Mouse (Mus musculus): ENCODE results near the gene Cbwd1. TPM values are rescaled to one million over a fixed set of nuclear protein-coding genes. Genes with fewer than 3 reads are reported as not detected.

Gene Cbwd1
- polyA plus RNA-seq (2012; rRNA removed): 12.2 and 13.7 TPM in 2 replicates

DNA sequence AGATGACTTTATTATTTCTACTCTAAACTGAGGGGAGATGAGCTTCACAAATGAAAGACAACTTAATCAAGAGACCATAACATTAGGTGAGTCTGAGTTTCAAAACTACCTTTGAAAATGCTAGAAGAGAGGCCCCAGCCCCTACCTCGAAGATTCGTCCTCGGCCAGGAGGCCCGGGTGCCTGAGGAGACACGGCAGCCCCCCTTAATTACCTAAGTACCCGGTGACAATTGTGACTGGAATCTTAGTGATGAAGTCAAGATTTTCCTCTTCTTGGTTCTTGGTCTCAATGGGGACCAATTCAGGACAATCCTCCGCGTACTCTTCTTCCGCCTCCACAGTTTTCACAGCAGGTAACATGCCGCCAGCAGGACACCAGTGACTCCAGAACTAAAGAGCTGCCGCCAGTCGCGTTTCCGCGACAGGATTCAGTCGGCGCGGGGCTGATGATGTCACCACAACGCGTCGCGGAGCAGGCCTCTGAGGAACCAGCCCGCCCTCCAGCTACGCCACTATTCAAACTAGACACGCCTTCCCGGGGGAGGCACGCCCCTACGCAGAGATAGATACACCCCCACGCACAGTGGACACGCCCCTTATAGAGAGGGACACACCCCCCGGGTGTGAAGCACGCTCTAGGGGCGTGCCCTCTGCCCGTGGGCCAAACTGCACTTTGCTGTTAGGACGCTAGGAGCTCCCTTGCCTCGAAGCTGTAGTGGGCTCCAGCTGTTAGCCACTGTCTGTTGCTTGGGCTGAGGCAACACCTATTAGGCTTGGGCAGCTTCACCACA, at the start of gene Cbwd1:
TSS of gene Cbwd1 (minus strand) at position 439 of the 791 bp plus-strand sequence.
- peak; percentile 91 for DNase-seq (ENCODE audit: low spot score)

DNA sequence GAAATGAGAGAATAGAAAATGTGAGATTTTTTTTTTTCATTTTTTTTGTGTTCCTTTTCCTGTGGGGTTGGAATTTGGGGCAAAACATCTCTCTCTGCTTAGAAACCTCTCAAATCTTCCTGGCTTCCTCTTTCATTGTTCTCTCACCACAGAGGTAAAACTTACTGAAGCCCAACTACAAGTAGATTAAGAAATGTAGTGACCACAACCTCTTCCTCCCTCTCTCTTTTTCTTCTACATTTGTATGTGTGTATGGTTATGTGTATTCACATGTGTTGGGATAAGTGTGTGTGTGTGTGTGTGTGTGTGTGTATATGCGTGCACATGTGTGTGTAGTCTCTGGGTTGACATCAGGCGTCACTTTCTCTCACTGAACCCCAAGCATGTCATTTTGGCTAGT, 47.1 kb upstream of the Cbwd1 start:
- no peak for DNase-seq (ENCODE audit: low spot score)

DNA sequence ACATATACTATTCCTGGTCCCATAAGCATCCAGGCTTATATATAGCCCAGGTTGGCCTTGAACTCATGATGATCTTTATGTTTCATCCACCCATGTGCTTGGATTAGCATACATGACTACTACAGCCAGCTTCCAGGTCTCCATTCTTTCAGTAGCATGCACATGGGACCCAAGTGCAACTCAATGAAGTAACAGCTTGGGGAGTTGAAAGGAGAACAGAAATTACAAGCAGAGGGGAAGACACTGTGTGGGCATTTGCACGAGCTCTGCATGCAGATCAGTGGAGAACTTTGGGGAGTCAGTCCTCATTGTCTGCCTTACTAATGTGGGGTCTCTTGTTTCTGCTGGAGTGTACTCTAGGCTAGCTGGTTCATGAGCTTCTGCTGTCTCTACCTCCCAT, 45.3 kb upstream of the Cbwd1 start:
- DNase-seq (ENCODE audit: low spot score): no peak

- no peak for DNase-seq (ENCODE audit: low spot score)
Measured at GRCm38 (mm10) chr19:25003810-25004209, 42.4 kb upstream of the Cbwd1 start.

DNA sequence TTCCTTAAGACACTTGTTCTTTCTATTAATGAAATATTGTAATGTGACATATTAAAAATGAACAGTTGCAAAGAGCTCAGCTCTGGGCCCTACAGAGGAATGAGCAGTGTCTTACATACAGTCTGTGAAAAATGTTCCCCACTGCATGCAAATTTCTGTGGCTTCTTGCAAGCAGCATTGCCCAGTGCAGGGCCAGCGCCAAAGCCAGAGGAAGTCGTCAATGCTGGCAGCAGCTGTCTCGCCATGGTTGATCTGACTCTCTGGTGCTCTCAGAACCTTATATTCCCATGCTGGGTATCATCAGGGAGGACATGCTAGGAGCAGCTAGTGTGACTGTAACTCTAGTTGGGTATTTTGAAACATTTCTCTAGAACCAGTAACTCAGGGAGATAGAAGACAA, 41.4 kb upstream of the Cbwd1 start:
- no peak for DNase-seq (ENCODE audit: low spot score)

DNA sequence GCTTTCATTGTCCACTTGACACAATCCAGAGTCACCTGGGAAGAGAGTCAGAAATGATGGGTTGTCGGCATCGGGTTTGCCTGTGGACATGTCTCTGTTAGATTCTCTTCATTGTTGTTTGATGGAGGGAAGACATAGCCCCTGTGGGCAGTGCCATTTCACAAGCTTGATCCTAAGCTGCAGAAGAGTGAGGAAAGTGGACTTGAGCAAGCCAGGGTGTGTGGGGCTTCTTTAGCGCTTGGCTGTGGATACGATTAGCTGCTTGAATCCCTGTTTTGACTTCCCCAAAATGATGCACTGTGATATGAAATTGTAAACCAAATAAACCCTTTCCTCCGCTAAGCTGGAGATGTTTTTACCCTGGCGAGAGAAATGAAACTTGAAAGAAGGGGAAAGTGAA, 40.6 kb upstream of the Cbwd1 start:
- no peak for DNase-seq (ENCODE audit: low spot score)

- no peak for DNase-seq (ENCODE audit: low spot score)
Measured at GRCm38 (mm10) chr19:25000153-25000552, 38.7 kb upstream of the Cbwd1 start.

- peak; percentile 79 for DNase-seq (ENCODE audit: low spot score)
Measured at GRCm38 (mm10) chr19:24999201-24999886, 37.9 kb upstream of the Cbwd1 start, which contains the start of gene Dock8. Dock8 (plus strand) TSS chr19:24999534.

GRCm38 (mm10) chr19:24998561-24998960, 37.2 kb upstream of the Cbwd1 start:
- no peak for DNase-seq (ENCODE audit: low spot score)

- DNase-seq (ENCODE audit: low spot score): no peak
Measured at GRCm38 (mm10) chr19:24996815-24997704, 35.6 kb upstream of the Cbwd1 start.

GRCm38 (mm10) chr19:24994900-24995299, 33.5 kb upstream of the Cbwd1 start:
- DNase-seq (ENCODE audit: low spot score): no peak

DNA sequence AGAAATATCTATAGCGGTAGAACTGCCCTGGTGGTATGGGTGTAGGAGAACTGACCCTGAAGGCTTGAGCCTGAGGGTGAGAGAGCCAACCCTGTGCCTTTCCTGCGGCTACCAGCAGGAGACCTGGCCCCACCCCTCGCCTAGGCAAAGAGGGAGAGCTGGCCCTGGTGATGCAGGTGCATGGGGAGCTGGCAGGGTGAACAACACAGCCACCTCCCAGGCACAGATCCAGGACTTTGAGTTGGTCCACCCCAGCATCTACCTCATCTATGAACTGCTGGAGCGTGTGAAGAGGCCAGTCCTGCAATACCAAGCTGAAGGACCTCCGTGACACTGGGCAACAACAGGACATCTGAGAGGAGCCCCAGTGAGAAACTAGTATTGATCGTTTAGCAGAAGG, 32.1 kb upstream of the Cbwd1 start:
- no peak for DNase-seq (ENCODE audit: low spot score)

- DNase-seq (ENCODE audit: low spot score): no peak
Measured at GRCm38 (mm10) chr19:24990138-24990822, 28.9 kb upstream of the Cbwd1 start.

- no peak for DNase-seq (ENCODE audit: low spot score)
Measured at GRCm38 (mm10) chr19:24988831-24989230, 27.4 kb upstream of the Cbwd1 start.

DNA sequence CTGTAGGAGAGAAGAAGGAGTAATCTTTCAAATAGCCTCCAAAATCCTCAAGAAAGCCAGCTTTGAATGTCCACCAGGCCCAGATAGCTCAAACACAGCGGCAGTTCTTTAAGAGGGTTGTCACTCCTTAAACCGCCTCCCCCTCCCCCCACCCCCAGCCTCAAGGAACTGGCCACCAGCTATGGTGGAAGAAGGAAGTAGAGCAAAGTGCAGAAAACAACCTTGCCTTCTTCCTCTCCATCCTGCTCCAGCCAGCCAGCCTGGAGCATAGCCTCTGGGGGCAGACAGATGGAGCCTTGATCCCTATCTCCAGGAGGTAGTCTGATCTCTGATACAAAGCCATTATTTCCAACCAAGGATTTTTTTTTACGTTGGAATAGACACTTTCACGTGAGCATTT, 25.9 kb upstream of the Cbwd1 start:
- DNase-seq (ENCODE audit: low spot score): no peak

DNA sequence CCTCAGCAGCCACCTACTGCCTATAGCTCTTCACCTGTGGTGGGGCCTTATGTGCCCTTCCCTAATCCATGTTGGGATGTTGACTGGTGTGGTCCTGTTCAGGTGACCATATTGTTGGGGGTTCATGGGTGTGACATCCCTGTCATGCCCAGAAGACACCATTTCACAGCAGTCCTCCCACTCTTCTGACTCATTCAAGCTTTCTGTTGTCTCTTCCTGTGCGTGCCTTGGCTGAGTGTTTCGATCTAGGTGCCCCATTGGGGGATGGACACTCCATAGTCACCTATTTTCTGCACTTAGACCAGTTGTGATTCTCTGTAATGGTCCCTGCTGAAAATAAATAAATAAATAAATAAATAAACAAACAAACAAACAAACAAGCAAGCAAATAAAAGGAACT, 23.6 kb upstream of the Cbwd1 start:
- no peak for DNase-seq (ENCODE audit: low spot score)

- DNase-seq (ENCODE audit: low spot score): no peak
Measured at GRCm38 (mm10) chr19:24983857-24984498, 22.6 kb upstream of the Cbwd1 start.

- no peak for DNase-seq (ENCODE audit: low spot score)
Measured at GRCm38 (mm10) chr19:24983050-24983449, 21.6 kb upstream of the Cbwd1 start.

DNA sequence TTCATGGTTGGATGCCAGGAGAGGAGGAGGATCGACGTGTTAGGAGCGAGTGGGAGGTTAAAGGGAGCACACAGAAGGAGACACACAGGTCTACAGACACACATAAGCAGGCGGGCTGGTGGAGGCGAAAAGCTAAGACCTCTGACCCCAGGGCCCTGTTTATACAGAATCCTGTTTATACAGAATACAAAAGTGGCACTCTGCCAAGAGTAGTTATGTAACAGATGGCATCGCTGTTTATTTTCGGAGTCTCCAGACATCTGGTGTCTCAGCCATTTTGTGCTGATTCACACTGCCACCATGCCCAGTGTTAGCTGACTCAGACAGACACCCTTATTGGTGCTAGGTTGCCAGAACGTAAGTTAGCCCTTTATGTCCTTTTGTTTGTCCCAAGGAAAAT, 19.9 kb upstream of the Cbwd1 start:
- no peak for DNase-seq (ENCODE audit: low spot score)

- no peak for DNase-seq (ENCODE audit: low spot score)
Measured at GRCm38 (mm10) chr19:24978852-24979842, 17.7 kb upstream of the Cbwd1 start.

Measured in urinary bladder, adult 2 months (tissue).